Mouse (Mus musculus) neural tube, embryonic 11.5 days (tissue): Measurements from ENCODE around the gene Nt5c3. TPM values are rescaled to one million over a fixed set of nuclear protein-coding genes. Genes with fewer than 3 reads are reported as not detected.

Source experiments
- ATAC-seq: fragments of 200-750 bp; cut with Nextera tagmentation; 2 replicates; pipeline ENCODE4 v1.8.0; 2017; ENCODE audit warnings: moderate number of reproducible peaks, mild to moderate bottlenecking, moderate TSS enrichment, moderate library complexity; ENCODE audit not compliant: insufficient read depth, low FRiP score, low TSS enrichment
- DNase-seq: peaks from one replicate; pipeline ENCODE4 v3.0.0-alpha.2; 2015; ENCODE audit warnings: low spot score
- H3K27ac ChIP-seq: fragments of 300-500 bp; sonication (generic); 2 replicates; pipeline ENCODE4 v1.5.1; 2014; ENCODE audit warnings: low read depth, mild to moderate bottlenecking, low read length
- H3K27me3 ChIP-seq: fragments of 300-500 bp; sonication (generic); 2 replicates; pipeline ENCODE4 v1.6.1; 2014; ENCODE audit warnings: mild to moderate bottlenecking, low read length, mixed read lengths; ENCODE audit not compliant: control insufficient read depth, insufficient read depth
- H3K36me3 ChIP-seq: fragments of 300-500 bp; sonication (generic); 2 replicates; pipeline ENCODE4 v1.6.1; 2014; ENCODE audit warnings: mild to moderate bottlenecking, low read length, moderate library complexity, mixed read lengths; ENCODE audit not compliant: control insufficient read depth, insufficient read depth
- H3K4me1 ChIP-seq: fragments of 300-500 bp; sonication (generic); 2 replicates; pipeline ENCODE4 v1.6.1; 2014; ENCODE audit warnings: low read length, mixed read lengths; ENCODE audit not compliant: control insufficient read depth, insufficient read depth
- H3K4me2 ChIP-seq: fragments of 300-500 bp; sonication (generic); 2 replicates; pipeline ENCODE4 v1.6.1; 2014; ENCODE audit warnings: low read depth, mild to moderate bottlenecking, moderate library complexity
- H3K4me3 ChIP-seq: fragments of 300-500 bp; sonication (generic); 2 replicates; pipeline ENCODE4 v1.5.1; 2014; ENCODE audit warnings: low read depth, low read length
- H3K9ac ChIP-seq: fragments of 300-500 bp; sonication (generic); 2 replicates; pipeline ENCODE4 v1.6.1; 2014; ENCODE audit warnings: mild to moderate bottlenecking, low read length
- H3K9me3 ChIP-seq: fragments of 300-500 bp; sonication (generic); 2 replicates; pipeline ENCODE4 v1.6.1; 2016; ENCODE audit warnings: low read length; ENCODE audit not compliant: control insufficient read depth
- WGBS: fragments of 180-500 bp; shearing (Covaris S2); extraction: QIAGEN DNeasy Blood & Tissue Kit; methylation state at CpG from one replicate; pipeline ENCODE4 v1.1.7; 2014; 5-methylcytosine and 5-hydroxymethylcytosine counted together
- polyA plus RNA-seq: library from polyadenylated mRNA; unstranded; fragments of >200 nt; fragmentation: Nextera tagmentation; extraction: Ambion mirVana; gene quantifications from 2 replicates; pipeline ENCODE4 v1.2.1, GENCODE M21; 2014

The Nt5c3 gene
- polyA plus RNA-seq, 1 experiment from 2014 or later, result 90.7 TPM

GRCm38 (mm10) chr6:56835532-56835931 is 88.2 kb downstream of the Nt5c3 start:
- ATAC-seq, result no peak
- Histone ChIP-seq H3K4me2 (no peak overlapping the region), H3K4me3 (no peak overlapping the region), H3K4me1 (no peaks in the 10 kb centered on the region), H3K9ac (no peak overlapping the region), H3K36me3 (no peaks in the 10 kb centered on the region; the same call in 1 of the 2 replicates), H3K27me3 (no peaks in the 10 kb centered on the region), H3K27ac (no peak overlapping the region), H3K9me3 (no peaks in the 10 kb centered on the region)
- 91% methylated on average over 10 of the region's 10 CpGs for WGBS
- DNase-seq, result no peak

DNA sequence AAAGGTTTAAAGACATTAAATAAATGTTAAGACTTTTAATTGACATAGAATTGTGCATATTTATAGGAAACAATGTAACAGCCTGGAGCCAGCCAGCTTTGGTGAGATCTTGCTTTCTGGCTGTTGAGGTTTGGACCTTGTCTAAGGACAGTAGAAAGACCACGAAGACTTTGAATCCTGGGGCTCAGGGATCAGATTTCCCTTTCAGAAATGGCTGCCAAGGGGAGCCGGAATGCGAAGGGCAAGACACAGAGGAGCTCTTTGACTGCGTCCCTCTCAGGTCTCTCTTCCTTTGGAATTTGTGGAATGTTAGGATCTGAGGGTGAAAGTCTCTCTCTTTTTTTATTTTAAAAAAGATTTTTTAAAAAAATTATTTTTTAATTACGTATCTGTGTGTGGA is 89.0 kb downstream of the Nt5c3 start:
- 67% methylated on average over 5 of the region's 5 CpGs for WGBS
- ATAC-seq (no peak), DNase-seq (no peak)
- Histone ChIP-seq H3K4me2 (no peak overlapping the region), H3K9me3 (no peaks in the 10 kb centered on the region), H3K36me3 (no peaks in the 10 kb centered on the region; the same call in 1 of the 2 replicates), H3K9ac (no peak overlapping the region), H3K4me3 (no peak overlapping the region), H3K27me3 (no peaks in the 10 kb centered on the region), H3K4me1 (no peaks in the 10 kb centered on the region), H3K27ac (no peak overlapping the region)

DNA sequence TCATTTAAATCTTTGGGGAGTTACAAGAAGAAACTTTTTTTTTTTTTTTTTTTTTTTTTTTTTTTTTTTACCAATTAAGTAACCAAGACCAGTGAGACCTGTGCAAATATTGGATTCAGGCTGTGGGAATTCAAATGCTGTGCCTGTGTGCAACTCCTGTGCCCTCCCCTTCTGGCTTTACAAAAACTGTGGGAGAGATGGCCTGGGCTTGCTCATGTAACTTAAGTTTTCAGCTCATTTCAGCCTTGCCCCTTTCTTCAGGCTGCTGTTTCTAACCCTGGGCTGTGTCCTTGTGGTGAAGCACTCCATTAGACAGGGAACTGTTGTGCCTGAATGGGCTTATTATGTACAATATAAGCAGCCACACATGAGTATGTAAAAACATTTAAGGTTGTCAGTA is 90.9 kb downstream of the Nt5c3 start:
- Histone ChIP-seq H3K4me2 (peak overlapping the region; percentile 71), H3K27ac (no peak overlapping the region), H3K9me3 (no peaks in the 10 kb centered on the region), H3K27me3 (no peaks in the 10 kb centered on the region), H3K4me1 (no peaks in the 10 kb centered on the region), H3K9ac (no peak overlapping the region), H3K36me3 (no peaks in the 10 kb centered on the region; the same call in 1 of the 2 replicates), H3K4me3 (peak overlapping the region; percentile 58)
- no peak for DNase-seq
- ATAC-seq, result no peak

GRCm38 (mm10) chr6:56832407-56832796 is 91.3 kb downstream of the Nt5c3 start:
- DNase-seq (no peak), ATAC-seq (peak; percentile 45; the same call in 1 of the 2 replicates)
- Histone ChIP-seq H3K9me3 (no peaks in the 10 kb centered on the region), H3K4me2 (peak overlapping the region; percentile 71), H3K36me3 (no peaks in the 10 kb centered on the region; the same call in 1 of the 2 replicates), H3K4me1 (no peaks in the 10 kb centered on the region), H3K4me3 (peak overlapping the region; percentile 58), H3K9ac (peak overlapping the region; percentile 77), H3K27ac (peak overlapping the region; percentile 39; the same call in 1 of the 2 replicates), H3K27me3 (no peaks in the 10 kb centered on the region)
- 3% methylated on average over 15 of the region's 15 CpGs for WGBS

Other genes with a start within 250 kb of the Nt5c3 start
- gene Lsm5, start 219.2 kb downstream of the Nt5c3 start, polyA plus RNA-seq, result 172 and 177 TPM in 2 replicates
- gene Avl9, start 209.0 kb downstream of the Nt5c3 start, polyA plus RNA-seq, result 31.3 and 32.7 TPM in 2 replicates
- 31.2 and 33.9 TPM in 2 replicates for gene Kbtbd2, start 126.1 kb downstream of the Nt5c3 start, polyA plus RNA-seq
- gene Fkbp9, start 91.9 kb downstream of the Nt5c3 start, polyA plus RNA-seq, result 61.0 and 61.7 TPM in 2 replicates
- 0.21 and 0.28 TPM in 2 replicates for gene Vmn1r4, start 83 bp upstream of the Nt5c3 start, polyA plus RNA-seq
- gene Vmn1r5, start 46.3 kb upstream of the Nt5c3 start, polyA plus RNA-seq, result not detected in 2 replicates
- gene Vmn1r6, start 73.3 kb upstream of the Nt5c3 start, polyA plus RNA-seq, result not detected in 2 replicates
- gene Vmn1r7, start 101.4 kb upstream of the Nt5c3 start, polyA plus RNA-seq, result not detected in 2 replicates
- gene Vmn1r8, start 108.4 kb upstream of the Nt5c3 start, polyA plus RNA-seq, result not detected in 2 replicates
- gene Vmn1r9, start 142.9 kb upstream of the Nt5c3 start, polyA plus RNA-seq, result not detected in 2 replicates
- not detected in 2 replicates for gene Vmn1r10, start 185.5 kb upstream of the Nt5c3 start, polyA plus RNA-seq
- not detected in 2 replicates for gene Vmn1r11, start 209.5 kb upstream of the Nt5c3 start, polyA plus RNA-seq
- not detected in 2 replicates for gene Vmn1r12, start 233.0 kb upstream of the Nt5c3 start, polyA plus RNA-seq